Mouse (Mus musculus): ENCODE results near the gene Acvr2b. TPM values are rescaled to one million over a fixed set of nuclear protein-coding genes. Genes with fewer than 3 reads are reported as not detected.

Acvr2b gene
- polyA plus RNA-seq, 1 experiment from 2014 or later: 20.9 TPM

DNA sequence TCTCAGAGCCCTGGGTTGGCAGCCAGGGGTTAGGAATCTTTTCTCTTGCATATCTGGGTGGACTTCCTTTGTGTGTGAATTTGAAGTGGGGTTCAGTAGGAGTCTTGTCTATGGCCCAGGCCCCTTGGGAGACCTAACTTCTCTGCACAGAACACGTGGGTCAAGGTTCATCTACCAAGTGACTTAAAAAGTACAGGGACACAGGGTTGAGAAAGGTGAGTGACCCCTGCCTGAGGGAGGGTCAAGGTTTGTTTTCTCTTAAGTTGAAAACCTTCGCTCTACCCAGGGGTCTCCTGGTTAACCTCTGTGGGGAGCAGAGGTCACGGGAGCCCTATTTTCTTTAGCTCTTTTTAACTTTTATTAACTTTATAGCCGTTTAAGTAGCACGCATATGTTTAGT lies 7.9 kb downstream of the Acvr2b start:
- Histone ChIP-seq H3K4me3 (replicated peaks) (no peak overlapping the region), H3K27ac (no peak overlapping the region)

DNA sequence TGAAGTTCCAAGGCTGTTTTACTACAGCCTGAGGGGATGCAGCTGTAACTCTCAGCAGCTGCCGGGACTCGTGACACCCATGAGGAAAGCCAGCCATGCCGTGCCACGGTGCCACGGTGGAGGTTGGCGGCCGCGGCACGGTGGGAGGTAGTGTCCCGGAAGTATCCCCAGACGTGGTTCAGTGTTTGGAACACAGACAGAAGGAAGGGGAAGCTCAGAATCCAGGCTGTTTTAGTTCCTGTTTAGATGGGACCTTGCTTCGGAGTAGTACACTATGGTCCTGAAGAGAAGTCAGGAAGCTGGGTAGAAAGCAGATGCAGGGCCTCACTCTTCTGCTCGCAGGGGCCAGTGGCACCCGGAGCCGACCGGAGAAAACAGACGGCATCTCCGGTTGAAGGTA lies 16.1 kb downstream of the Acvr2b start:
- H3K4me2 ChIP-seq (replicated peaks): peak overlapping the region; percentile 41

More for the DNA sequence above, 7.9 kb downstream of the Acvr2b start:
- peaks cover 6% of the 10 kb centered on the region; the same call in 1 of the 2 replicates for H3K9me3 ChIP-seq
- 80% methylated on average over 5 of the region's 5 CpGs for WGBS
- H3K4me2 ChIP-seq (replicated peaks): no peak overlapping the region
- 0 out of 2 replicates have a peak, but pooled peaks cover 3% of the 10 kb centered on the region for H3K36me3 ChIP-seq
- no peak overlapping the region for H3K9ac ChIP-seq
- peaks cover 17% of the 10 kb centered on the region for H3K4me1 ChIP-seq (replicated peaks)
- no peaks in the 10 kb centered on the region for H3K27me3 ChIP-seq (replicated peaks)
- no peak for ATAC-seq

DNA sequence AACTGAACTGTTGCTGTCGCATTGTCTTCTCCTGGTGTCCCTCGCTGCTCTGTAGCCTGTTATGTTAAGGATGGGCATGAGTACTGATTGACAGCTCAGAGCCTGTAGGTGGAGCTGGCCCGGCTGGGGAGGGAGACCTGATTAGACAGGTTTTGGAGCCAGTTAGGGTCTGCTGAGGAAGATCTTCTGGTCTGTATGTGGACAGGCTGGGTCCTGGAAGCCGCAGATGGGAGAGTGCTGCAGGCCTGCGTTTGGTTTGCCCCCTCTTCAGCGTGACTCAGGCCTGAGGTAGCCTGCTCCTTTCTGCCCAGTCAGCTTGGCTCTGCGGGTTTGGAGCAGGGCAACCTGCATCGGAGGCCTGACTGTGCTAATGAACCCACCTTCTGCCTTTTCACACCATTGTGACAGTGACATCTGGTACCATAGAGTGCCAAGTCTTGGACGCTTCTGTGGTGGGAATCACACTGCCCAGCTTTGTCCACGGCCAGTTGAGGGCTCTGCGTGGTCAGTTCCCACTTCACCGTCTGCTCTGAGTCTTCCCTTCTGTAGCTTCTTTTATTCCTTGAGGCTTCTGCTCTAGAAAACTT lies 18.0 kb downstream of the Acvr2b start:
- Histone ChIP-seq H3K27me3 (replicated peaks) (no peaks in the 10 kb centered on the region), H3K4me3 (replicated peaks) (no peak overlapping the region), H3K9me3 (no peaks in the 10 kb centered on the region), H3K4me1 (replicated peaks) (peaks cover 17% of the 10 kb centered on the region), H3K9ac (no peak overlapping the region), H3K27ac (no peak overlapping the region), H3K4me2 (replicated peaks) (no peak overlapping the region), H3K36me3 (no peaks in the 10 kb centered on the region)
- WGBS: 78% methylated on average over 12 of the region's 12 CpGs
- ATAC-seq: no peak

More for the DNA sequence above, 16.1 kb downstream of the Acvr2b start:
- H3K27ac ChIP-seq: 0 out of 2 replicates have a peak overlapping the region, but pooled peaks have one; percentile 13
- 0 out of 2 replicates have a peak, but pooled peaks cover 1% of the 10 kb centered on the region for H3K36me3 ChIP-seq
- H3K9ac ChIP-seq: no peak overlapping the region
- H3K9me3 ChIP-seq: peaks cover 2% of the 10 kb centered on the region; the same call in 1 of the 2 replicates
- H3K4me3 ChIP-seq (replicated peaks): no peak overlapping the region
- WGBS: 52% methylated on average over 18 of the region's 18 CpGs
- ATAC-seq: no peak
- H3K27me3 ChIP-seq (replicated peaks): no peaks in the 10 kb centered on the region
- 0 out of 2 replicates have a peak, but pooled peaks cover 9% of the 10 kb centered on the region for H3K4me1 ChIP-seq (replicated peaks)

DNA sequence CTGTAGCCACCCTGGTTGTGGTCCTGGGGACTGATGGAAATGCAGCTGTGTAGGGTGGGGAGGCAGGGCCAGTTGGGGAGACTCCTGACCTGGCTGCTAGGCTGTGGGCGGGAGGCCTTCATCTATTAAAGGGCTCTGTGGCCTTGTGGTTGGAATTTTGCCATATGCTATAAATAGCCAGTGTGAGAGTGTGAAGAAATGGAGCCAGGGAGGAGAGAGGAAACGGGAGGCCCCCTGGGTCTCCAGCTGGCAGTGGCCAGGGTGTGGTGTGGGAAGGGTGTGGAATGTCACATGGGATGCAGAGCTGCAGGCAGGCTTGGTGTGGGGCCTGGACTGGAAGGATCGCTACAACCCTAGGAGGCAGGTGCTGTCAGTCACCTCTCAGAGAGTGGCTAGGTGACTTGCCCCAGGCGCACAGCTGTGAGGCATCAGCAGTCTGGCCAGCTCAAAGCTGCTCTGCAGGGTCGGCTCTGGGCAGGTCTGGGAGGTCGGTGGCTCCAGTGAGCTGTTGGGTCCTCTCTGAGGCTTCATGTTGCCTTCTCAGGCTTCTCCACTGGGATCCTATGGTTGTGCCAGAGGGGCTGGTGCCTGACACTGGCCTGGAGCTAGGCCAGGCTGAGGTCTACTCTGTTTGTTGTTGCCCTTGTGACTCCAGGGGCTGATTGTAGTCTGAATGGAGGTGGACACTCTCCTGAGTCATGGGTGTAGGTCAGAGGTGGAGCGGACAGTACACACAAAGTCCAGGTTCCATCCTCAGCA lies 23.5 kb downstream of the Acvr2b start:
- peak; percentile 93 for ATAC-seq
- H3K9ac ChIP-seq: 0 out of 2 replicates have a peak overlapping the region, but pooled peaks have one; percentile 16
- no peaks in the 10 kb centered on the region for H3K27me3 ChIP-seq (replicated peaks)
- peak overlapping the region; percentile 74 for H3K27ac ChIP-seq
- H3K4me3 ChIP-seq (replicated peaks): no peak overlapping the region
- H3K4me2 ChIP-seq (replicated peaks): peak overlapping the region; percentile 15
- WGBS: 21% methylated on average over 7 of the region's 7 CpGs
- H3K9me3 ChIP-seq: no peaks in the 10 kb centered on the region
- no peaks in the 10 kb centered on the region for H3K36me3 ChIP-seq
- H3K4me1 ChIP-seq (replicated peaks): peaks cover 27% of the 10 kb centered on the region

DNA sequence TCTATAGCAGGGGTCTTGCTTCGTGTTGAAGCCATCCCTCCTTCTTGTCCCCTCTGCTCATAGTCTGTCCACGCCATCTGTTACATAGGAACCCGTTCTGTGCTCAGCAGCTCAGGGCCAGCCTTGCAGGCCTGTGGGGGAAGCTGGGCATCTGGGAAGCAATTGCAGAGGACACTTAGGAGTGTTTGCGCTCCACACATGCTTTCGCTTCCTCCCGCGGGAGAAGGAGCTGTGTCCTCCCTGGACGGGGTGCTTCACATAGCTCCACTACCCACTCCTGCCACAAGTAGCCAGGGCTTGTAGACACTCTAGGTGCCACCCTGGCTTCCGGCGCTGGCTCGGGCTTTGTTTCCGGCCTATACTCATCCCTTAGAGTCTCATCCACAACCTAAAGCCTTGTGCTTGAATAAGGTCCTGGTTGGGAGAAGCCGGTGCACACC lies 24.1 kb downstream of the Acvr2b start:
- Histone ChIP-seq H3K9me3 (no peaks in the 10 kb centered on the region), H3K9ac (no peak overlapping the region), H3K27me3 (replicated peaks) (no peaks in the 10 kb centered on the region), H3K4me2 (replicated peaks) (peak overlapping the region; percentile 15; the same call in 1 of the 2 replicates), H3K4me3 (replicated peaks) (no peak overlapping the region), H3K4me1 (replicated peaks) (peaks cover 27% of the 10 kb centered on the region), H3K36me3 (no peaks in the 10 kb centered on the region), H3K27ac (peak overlapping the region; percentile 74; the same call in 1 of the 2 replicates)
- 79% methylated on average over 13 of the region's 13 CpGs for WGBS
- no peak for ATAC-seq

DNA sequence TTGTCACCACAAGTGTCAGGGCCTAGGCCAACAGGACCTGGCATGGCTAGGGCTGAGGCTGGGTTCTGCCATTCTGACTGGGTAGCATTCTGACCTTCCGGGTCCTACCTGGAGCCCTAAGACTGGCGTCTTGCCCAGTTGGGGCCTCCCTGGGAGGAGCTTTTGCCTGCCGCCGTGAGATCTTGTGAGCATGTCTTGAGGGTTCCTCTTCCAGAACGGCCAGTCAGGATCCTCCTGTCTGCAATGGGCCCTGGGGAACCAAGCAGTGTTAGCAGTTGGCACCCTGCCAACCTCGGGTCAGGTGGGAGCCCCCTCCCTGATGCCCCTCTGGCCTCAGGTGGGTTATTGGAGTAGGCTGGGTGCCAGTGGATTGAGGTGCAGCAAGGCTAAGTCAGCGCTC lies 24.6 kb downstream of the Acvr2b start:
- Histone ChIP-seq H3K9me3 (no peaks in the 10 kb centered on the region), H3K27ac (peak overlapping the region; percentile 44; the same call in 1 of the 2 replicates)
- ATAC-seq: peak; percentile 32

DNA sequence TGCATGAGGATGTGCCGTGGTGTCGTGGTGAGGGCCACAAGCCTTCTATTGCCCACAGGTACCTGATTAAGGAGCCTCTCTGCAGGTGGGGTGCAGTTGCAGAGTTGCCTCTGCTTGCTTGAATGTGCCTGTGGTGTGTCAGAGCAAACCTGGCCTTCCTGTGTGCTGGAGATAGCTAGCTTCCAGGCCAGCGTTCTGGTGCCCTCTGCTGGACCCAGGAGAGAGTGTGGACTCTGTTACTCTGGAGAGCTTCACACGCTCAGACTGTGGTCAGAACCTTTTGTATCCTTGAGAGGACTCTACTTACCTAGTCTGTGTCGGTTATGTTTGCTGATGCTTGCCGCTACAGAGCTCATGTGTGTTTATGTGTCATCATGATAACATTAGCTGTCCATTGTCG lies 28.4 kb downstream of the Acvr2b start:
- Histone ChIP-seq H3K9me3 (no peaks in the 10 kb centered on the region), H3K9ac (no peak overlapping the region), H3K4me3 (replicated peaks) (no peak overlapping the region), H3K4me1 (replicated peaks) (peaks cover 16% of the 10 kb centered on the region), H3K27me3 (replicated peaks) (no peaks in the 10 kb centered on the region), H3K27ac (no peak overlapping the region), H3K36me3 (peaks cover 7% of the 10 kb centered on the region; the same call in 1 of the 2 replicates), H3K4me2 (replicated peaks) (no peak overlapping the region)
- WGBS: 44% methylated on average over 7 of the region's 7 CpGs
- ATAC-seq: peak; percentile 59

More for the DNA sequence above, 24.6 kb downstream of the Acvr2b start:
- Histone ChIP-seq H3K4me1 (replicated peaks) (peaks cover 27% of the 10 kb centered on the region), H3K36me3 (no peaks in the 10 kb centered on the region), H3K27me3 (replicated peaks) (no peaks in the 10 kb centered on the region), H3K4me2 (replicated peaks) (0 out of 2 replicates have a peak overlapping the region, but pooled peaks have one; percentile 5), H3K4me3 (replicated peaks) (no peak overlapping the region), H3K9ac (no peak overlapping the region)
- 49% methylated on average over 7 of the region's 7 CpGs for WGBS

DNA sequence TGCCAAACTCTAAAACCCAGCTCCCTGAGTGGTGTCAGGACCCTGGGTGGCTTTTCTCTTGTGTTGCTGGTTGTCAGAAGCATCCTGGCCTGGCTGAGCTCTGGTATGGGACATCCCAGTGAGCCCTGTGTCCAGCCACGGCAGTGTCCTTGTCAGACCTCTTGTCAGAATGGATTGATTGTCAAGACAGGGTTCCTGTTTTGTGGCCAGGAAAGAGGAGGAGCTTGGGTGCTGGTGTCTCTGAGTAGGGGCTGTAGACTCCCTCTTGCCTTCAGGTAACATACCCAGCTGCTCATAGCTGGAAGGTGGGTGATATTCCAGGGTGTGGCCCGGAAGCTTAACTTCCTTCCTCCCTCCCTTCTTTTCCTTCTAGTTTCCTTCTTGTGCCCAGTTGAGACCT lies 33.9 kb downstream of the Acvr2b start:
- WGBS: 73% methylated on average over 2 of the region's 2 CpGs
- no peaks in the 10 kb centered on the region for H3K27me3 ChIP-seq (replicated peaks)
- no peak overlapping the region for H3K27ac ChIP-seq
- H3K9me3 ChIP-seq: no peaks in the 10 kb centered on the region
- H3K4me2 ChIP-seq (replicated peaks): no peak overlapping the region
- ATAC-seq: no peak
- no peak overlapping the region for H3K4me3 ChIP-seq (replicated peaks)
- peaks cover 7% of the 10 kb centered on the region; the same call in 1 of the 2 replicates for H3K36me3 ChIP-seq
- H3K9ac ChIP-seq: no peak overlapping the region
- H3K4me1 ChIP-seq (replicated peaks): no peaks in the 10 kb centered on the region

DNA sequence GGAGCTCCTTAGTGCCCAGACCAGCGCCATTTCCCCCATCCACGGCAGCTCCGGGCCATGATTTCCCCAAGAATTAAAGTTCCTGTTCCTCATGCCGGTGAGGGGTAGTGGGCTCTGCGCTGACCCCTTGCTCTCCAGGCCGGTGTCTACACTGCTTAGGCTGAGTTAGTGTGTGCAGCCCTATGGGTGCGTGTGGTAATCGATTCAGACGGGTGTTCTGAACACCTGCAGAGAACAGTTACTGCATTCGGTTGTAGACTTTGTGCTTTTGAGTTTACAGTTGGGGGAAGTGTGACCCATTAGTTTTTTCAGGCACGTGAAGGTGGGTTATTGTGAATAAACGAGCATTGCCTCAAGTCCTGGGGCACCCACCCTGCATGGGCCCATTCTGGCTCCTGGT lies 36.1 kb downstream of the Acvr2b start:
- Histone ChIP-seq H3K9ac (no peak overlapping the region), H3K4me2 (replicated peaks) (no peak overlapping the region), H3K4me1 (replicated peaks) (no peaks in the 10 kb centered on the region), H3K9me3 (no peaks in the 10 kb centered on the region), H3K4me3 (replicated peaks) (no peak overlapping the region), H3K36me3 (0 out of 2 replicates have a peak, but pooled peaks cover 3% of the 10 kb centered on the region), H3K27ac (no peak overlapping the region), H3K27me3 (replicated peaks) (no peaks in the 10 kb centered on the region)
- ATAC-seq: no peak
- WGBS: 92% methylated on average over 12 of the region's 12 CpGs

DNA sequence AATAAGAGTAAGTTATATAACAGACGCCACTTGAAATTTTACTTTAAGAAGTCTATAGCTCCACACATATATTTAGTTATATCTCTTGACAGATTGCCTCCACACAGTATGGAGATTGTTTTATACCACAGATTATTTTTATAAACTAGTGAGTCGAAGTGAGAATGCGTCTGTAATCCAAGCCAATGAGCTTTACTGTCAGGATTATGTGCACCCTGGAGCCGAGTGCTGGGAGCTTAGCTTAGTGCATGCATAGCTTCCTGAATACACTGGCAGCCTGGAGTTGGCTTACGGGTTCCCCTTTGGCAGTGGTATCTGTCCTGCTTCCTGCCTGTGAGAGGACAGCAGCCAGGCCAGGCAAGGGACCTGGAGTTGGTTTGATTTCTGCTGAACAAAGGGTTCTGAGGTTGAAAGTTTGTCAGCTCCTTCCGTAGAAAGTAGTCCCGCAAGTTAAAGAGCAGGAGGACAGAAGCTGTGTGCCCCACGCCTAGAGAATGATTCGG lies 36.6 kb downstream of the Acvr2b start:
- Histone ChIP-seq H3K27me3 (replicated peaks) (no peaks in the 10 kb centered on the region), H3K9ac (no peak overlapping the region), H3K9me3 (no peaks in the 10 kb centered on the region), H3K4me2 (replicated peaks) (no peak overlapping the region), H3K4me1 (replicated peaks) (no peaks in the 10 kb centered on the region), H3K27ac (no peak overlapping the region), H3K4me3 (replicated peaks) (no peak overlapping the region), H3K36me3 (0 out of 2 replicates have a peak, but pooled peaks cover 3% of the 10 kb centered on the region)
- WGBS: 91% methylated on average over 9 of the region's 9 CpGs
- ATAC-seq: no peak

DNA sequence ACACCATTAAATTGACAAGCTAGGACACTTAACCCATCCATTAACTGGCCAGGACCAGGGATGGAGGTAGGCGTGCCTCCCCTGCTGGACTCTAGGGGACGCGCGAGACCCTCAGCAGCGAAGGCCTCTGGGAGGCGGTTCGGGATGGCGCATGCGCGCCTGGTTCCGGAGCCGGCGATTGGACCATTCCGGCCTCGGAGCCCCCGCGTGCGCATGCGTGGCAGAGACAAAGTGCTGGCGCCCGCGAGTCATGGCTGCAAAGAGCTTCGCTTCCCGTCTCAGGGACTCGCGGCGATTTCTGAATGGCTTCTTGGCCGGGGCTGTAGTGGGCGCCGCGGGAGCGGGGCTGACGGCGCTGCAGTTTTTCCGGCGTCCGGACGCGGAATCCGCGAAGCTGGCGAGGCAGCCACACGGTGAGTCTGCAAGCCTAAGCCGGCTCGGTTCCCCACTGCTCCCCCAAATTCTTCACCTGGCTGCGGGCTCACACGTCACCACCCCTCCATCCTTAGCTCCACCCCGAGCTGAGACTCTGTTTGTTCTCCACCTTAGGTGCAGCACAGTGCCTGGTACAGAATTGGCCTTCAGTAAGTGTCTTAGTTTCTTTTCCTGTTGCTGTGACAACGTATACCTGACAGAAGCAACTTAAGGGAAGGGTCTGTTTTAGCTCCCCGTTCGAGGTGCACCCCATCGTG lies 43.0 kb downstream of the Acvr2b start, which contains the start of gene Exog:
Gene Exog, plus strand, starts transcription at position 206 of the 692 bp plus-strand sequence.
- Histone ChIP-seq H3K36me3 (peaks cover 13% of the 10 kb centered on the region), H3K9ac (peak within 1 kb of the TSS; percentile 90), H3K4me1 (replicated peaks) (peaks cover 10% of the 10 kb centered on the region), H3K27me3 (replicated peaks) (no peaks in the 10 kb centered on the region), H3K9me3 (no peaks in the 10 kb centered on the region), H3K4me3 (replicated peaks) (peak within 1 kb of the TSS; percentile 93), H3K27ac (peak within 1 kb of the TSS; percentile 91), H3K4me2 (replicated peaks) (peak within 1 kb of the TSS; percentile 83)
- WGBS: under 1% methylated on average over 52 of the region's 52 CpGs
- peak; percentile 94 for ATAC-seq
